Mouse (Mus musculus): ENCODE measurements around the gene Zfp46. TPM values are rescaled to one million over a fixed set of nuclear protein-coding genes. Genes with fewer than 3 reads are reported as not detected.
A peak's percentile ranks its signal among the peaks of the same experiment; 100 is the strongest.

Zfp46 gene
- polyA plus RNA-seq (2012; ENCODE audit: insufficient read depth, low replicate concordance), result 1.9 and 3.7 TPM in 2 replicates

DNA sequence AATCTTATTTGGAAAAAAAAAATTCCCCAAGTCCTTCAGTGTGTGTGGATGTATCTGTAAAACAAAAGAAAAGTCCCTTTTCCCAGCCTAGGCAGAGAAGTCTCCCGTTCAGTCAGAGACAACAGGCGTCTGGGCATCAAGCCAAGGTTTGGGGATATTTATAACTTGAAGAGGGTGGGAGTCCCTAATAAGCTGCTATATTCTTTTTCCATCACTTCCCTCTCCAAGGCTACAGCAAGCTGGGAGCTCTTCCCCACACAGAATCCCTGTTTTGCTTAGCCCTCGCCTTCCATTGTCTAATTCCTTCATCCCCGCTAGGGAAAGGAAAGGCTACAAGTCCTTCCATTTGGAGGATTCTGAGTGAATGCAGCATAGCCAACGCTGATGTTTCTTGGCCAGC, at the start of gene Zfp46:
Gene Zfp46, plus strand, starts transcription at position 229 of the 400 bp plus-strand sequence.
- Histone ChIP-seq H3K36me3 (replicated peaks; ENCODE audit: low read length) (peaks cover 26% of the 10 kb centered on the region), H3K4me1 (peaks cover 59% of the 10 kb centered on the region), H3K27me3 (replicated peaks) (no peaks in the 10 kb centered on the region), H3K4me3 (replicated peaks) (peak within 1 kb of the TSS; percentile 99), H3K9me3 (peaks cover 3% of the 10 kb centered on the region; the same call in 1 of the 2 replicates)
- TF ChIP-seq GATA1 (IDR thresholded peaks at IDR 0.05; ENCODE audit: borderline replicate concordance, low read length) (no peak), FLI1 (IDR thresholded peaks at IDR 0.05; ENCODE audit: low read length) (no peak)

DNA sequence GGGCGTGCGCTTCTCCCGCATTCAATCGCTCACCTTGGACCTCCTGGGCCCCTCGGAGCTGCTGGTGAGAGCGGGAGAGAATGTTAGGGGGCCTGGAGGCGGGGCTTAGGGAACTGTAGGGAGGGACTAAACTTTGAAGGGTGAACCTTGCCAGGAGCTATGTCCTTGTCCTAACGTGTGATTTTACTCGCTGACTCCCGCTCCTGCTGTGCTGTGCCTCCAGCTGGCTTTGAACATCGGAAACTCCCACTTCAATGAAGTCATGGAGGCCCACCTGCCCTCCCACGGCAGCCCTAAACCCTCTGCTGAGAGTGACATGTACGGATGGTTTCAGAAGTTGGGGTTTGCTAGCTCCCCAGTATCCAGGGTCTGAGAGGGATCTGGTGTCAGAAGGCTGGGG, 45.8 kb upstream of the Zfp46 start:
- H3K4me1 ChIP-seq, result peaks cover 25% of the 10 kb centered on the region
- H3K9me3 ChIP-seq, result peaks cover 10% of the 10 kb centered on the region
- TF ChIP-seq GATA1 (IDR thresholded peaks at IDR 0.05; ENCODE audit: borderline replicate concordance, low read length), result no peak
- TF ChIP-seq FLI1 (IDR thresholded peaks at IDR 0.05; ENCODE audit: low read length), result no peak
- H3K4me3 ChIP-seq (replicated peaks), result no peak overlapping the region
- H3K27me3 ChIP-seq (replicated peaks), result peaks cover 90% of the 10 kb centered on the region
- no peaks in the 10 kb centered on the region for H3K36me3 ChIP-seq (replicated peaks; ENCODE audit: low read length)

DNA sequence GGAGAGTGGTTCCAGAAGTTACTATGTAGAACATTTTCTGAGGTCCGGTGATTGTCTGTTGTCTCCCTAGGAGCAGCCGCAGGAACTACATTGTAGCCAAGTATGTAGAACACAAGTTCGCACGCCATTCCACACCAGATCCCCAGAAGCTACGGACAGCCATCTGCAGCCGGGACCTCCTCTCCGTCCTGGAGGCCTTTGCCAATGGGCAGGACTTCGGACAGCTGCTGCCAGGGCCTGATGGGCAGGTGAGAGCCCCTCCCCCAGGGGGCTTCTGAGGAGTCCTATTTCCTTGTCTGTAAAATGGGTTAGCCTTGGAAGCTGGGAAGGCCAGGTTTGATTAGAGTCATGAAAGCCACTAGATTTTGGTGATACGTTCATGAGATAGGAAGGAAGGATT, 45.4 kb upstream of the Zfp46 start:
- Histone ChIP-seq H3K27me3 (replicated peaks) (peaks cover 90% of the 10 kb centered on the region), H3K4me3 (replicated peaks) (no peak overlapping the region), H3K36me3 (replicated peaks; ENCODE audit: low read length) (no peaks in the 10 kb centered on the region), H3K4me1 (peaks cover 25% of the 10 kb centered on the region), H3K9me3 (peaks cover 10% of the 10 kb centered on the region)
- TF ChIP-seq GATA1 (IDR thresholded peaks at IDR 0.05; ENCODE audit: borderline replicate concordance, low read length) (no peak), FLI1 (IDR thresholded peaks at IDR 0.05; ENCODE audit: low read length) (no peak)

- Histone ChIP-seq H3K4me1 (peaks cover 25% of the 10 kb centered on the region), H3K4me3 (replicated peaks) (peak overlapping the region; percentile 14), H3K9me3 (peaks cover 10% of the 10 kb centered on the region), H3K27me3 (replicated peaks) (peaks cover 90% of the 10 kb centered on the region), H3K36me3 (replicated peaks; ENCODE audit: low read length) (no peaks in the 10 kb centered on the region)
- TF ChIP-seq GATA1 (IDR thresholded peaks at IDR 0.05; ENCODE audit: borderline replicate concordance, low read length), result no peak
- TF ChIP-seq FLI1 (IDR thresholded peaks at IDR 0.05; ENCODE audit: low read length), result no peak
These were observed 44.9 kb upstream of the Zfp46 start for GRCm38 (mm10) chr4:136239622-136240021.

- TF ChIP-seq GATA1 (IDR thresholded peaks at IDR 0.05; ENCODE audit: borderline replicate concordance, low read length) (no peak), FLI1 (IDR thresholded peaks at IDR 0.05; ENCODE audit: low read length) (no peak)
- Histone ChIP-seq H3K4me3 (replicated peaks) (peak overlapping the region; percentile 14), H3K4me1 (peaks cover 25% of the 10 kb centered on the region), H3K27me3 (replicated peaks) (peaks cover 92% of the 10 kb centered on the region), H3K36me3 (replicated peaks; ENCODE audit: low read length) (no peaks in the 10 kb centered on the region), H3K9me3 (peaks cover 10% of the 10 kb centered on the region)
These were observed 44.4 kb upstream of the Zfp46 start for GRCm38 (mm10) chr4:136240123-136240522.

DNA sequence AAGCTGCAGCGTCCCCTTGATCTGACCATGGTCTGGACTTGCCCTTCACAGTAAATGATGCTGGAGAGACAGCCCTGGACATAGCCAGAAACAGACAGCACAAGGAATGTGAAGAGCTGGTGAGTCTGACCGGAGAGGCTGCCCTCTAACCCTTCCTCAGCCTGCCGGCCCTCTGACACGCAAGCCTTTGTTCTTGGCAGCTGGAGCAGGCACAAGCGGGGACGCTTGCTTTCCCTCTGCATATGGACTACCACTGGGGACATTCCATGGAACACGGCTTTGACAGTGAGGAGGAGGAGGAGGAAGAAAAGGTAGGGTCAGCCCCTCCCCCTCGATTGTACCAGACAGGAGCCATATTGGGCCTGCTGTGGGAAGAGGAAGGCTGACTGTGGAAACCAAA, 43.5 kb upstream of the Zfp46 start:
- peaks cover 8% of the 10 kb centered on the region for H3K9me3 ChIP-seq
- TF ChIP-seq FLI1 (IDR thresholded peaks at IDR 0.05; ENCODE audit: low read length), result no peak
- TF ChIP-seq GATA1 (IDR thresholded peaks at IDR 0.05; ENCODE audit: borderline replicate concordance, low read length), result no peak
- no peaks in the 10 kb centered on the region for H3K36me3 ChIP-seq (replicated peaks; ENCODE audit: low read length)
- H3K4me1 ChIP-seq, result peaks cover 25% of the 10 kb centered on the region
- no peak overlapping the region for H3K4me3 ChIP-seq (replicated peaks)
- H3K27me3 ChIP-seq (replicated peaks), result peaks cover 97% of the 10 kb centered on the region

DNA sequence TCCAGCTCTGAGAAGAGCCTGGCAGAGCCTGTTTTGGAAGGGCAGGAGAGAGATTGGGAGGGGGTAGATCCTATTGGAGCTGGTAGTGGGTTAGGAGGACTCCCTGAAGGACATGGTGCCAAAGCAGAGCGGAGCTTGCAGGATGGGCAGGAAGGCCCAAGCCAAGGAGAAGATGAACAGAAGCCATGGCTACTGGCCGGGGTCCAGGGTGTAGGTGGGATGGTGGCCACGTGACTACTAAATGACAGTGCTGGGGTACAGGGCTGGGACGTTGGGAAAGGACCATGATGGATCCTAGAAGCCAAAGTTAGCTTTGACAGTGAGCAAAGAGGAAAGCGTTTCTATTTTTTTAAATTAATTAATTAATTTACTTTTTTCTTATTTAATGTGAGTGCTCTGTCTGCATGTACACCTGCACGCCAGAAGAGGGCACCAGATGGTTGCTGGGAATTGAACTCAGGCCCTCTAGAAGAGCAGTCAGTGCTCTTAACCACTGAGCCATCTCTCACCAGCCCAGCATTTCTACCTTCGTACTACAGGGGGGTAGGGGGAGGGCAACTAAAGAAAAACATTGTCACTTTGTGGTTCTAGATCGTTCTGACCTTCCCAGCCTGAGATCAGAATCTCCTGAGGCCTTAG, 42.3 kb upstream of the Zfp46 start:
- peaks cover 32% of the 10 kb centered on the region for H3K4me1 ChIP-seq
- H3K36me3 ChIP-seq (replicated peaks; ENCODE audit: low read length), result no peaks in the 10 kb centered on the region
- H3K4me3 ChIP-seq (replicated peaks), result no peak overlapping the region
- peaks cover 98% of the 10 kb centered on the region for H3K27me3 ChIP-seq (replicated peaks)
- TF ChIP-seq GATA1 (IDR thresholded peaks at IDR 0.05; ENCODE audit: borderline replicate concordance, low read length) (no peak), FLI1 (IDR thresholded peaks at IDR 0.05; ENCODE audit: low read length) (no peak)
- no peaks in the 10 kb centered on the region for H3K9me3 ChIP-seq

DNA sequence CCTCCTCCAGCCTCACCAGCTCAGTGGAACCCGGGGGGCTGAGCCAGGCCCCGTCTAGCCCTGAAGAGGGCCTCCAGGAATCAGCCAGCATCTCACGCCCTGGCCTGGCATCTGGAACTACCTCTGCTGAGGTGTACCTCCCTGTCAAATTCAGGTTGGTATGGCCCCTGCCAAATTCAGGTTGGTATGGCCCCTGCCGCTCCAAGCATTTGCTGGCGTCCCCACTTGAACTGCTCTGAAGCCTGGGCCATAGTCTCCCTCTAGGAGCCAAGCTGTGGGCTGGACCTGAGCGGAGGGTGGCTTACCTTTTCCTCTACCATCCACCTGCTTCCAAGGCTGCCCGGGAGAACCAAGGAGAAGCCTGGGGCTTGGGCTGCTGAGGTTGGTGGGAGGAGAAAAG, 41.8 kb upstream of the Zfp46 start:
- TF ChIP-seq GATA1 (IDR thresholded peaks at IDR 0.05; ENCODE audit: borderline replicate concordance, low read length), result no peak
- TF ChIP-seq FLI1 (IDR thresholded peaks at IDR 0.05; ENCODE audit: low read length), result no peak
- no peak overlapping the region for H3K4me3 ChIP-seq (replicated peaks)
- H3K4me1 ChIP-seq, result peaks cover 38% of the 10 kb centered on the region
- H3K9me3 ChIP-seq, result no peaks in the 10 kb centered on the region
- H3K27me3 ChIP-seq (replicated peaks), result peaks cover 98% of the 10 kb centered on the region
- no peaks in the 10 kb centered on the region for H3K36me3 ChIP-seq (replicated peaks; ENCODE audit: low read length)

- peaks cover 98% of the 10 kb centered on the region for H3K27me3 ChIP-seq (replicated peaks)
- H3K4me3 ChIP-seq (replicated peaks), result no peak overlapping the region
- no peaks in the 10 kb centered on the region for H3K36me3 ChIP-seq (replicated peaks; ENCODE audit: low read length)
- peaks cover 38% of the 10 kb centered on the region for H3K4me1 ChIP-seq
- TF ChIP-seq GATA1 (IDR thresholded peaks at IDR 0.05; ENCODE audit: borderline replicate concordance, low read length) (no peak), FLI1 (IDR thresholded peaks at IDR 0.05; ENCODE audit: low read length) (no peak)
- H3K9me3 ChIP-seq, result no peaks in the 10 kb centered on the region
These were observed 40.3 kb upstream of the Zfp46 start for GRCm38 (mm10) chr4:136244208-136244607.

DNA sequence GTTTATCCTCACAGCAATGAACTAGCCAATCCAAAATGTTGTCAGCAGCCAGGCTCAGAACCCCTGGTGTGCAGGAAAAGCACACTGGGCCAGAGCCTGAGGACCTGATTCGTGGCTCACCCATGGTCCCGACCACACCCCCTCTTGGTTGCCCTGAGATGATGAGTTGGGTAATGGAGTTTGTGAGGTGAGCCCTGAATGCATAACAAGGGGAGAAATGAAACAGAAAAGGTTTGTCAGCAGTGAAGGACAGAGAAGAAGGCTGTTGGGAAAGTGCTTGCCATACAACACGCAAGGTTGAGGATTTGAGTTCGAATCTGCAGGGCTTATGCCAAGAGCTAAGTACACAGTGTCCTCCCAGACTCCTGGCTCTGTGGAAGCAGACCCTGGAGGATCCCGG, 38.8 kb upstream of the Zfp46 start:
- TF ChIP-seq GATA1 (IDR thresholded peaks at IDR 0.05; ENCODE audit: borderline replicate concordance, low read length), result no peak
- no peak for TF ChIP-seq FLI1 (IDR thresholded peaks at IDR 0.05; ENCODE audit: low read length)
- no peaks in the 10 kb centered on the region for H3K9me3 ChIP-seq
- H3K4me1 ChIP-seq, result peaks cover 35% of the 10 kb centered on the region
- H3K27me3 ChIP-seq (replicated peaks), result peaks cover 98% of the 10 kb centered on the region
- no peaks in the 10 kb centered on the region for H3K36me3 ChIP-seq (replicated peaks; ENCODE audit: low read length)
- no peak overlapping the region for H3K4me3 ChIP-seq (replicated peaks)
